Mouse (Mus musculus) C2C12 (cell line): Measurements from ENCODE around the gene Paox. TPM values are rescaled to one million over a fixed set of nuclear protein-coding genes. Genes with fewer than 3 reads are reported as not detected.

Experiments used
- H3K27me3 ChIP-seq: one replicate; pipeline ENCODE4 v1.6.1; 2011; ENCODE audit not compliant: control insufficient read depth, insufficient read depth, insufficient read length
- H3K36me3 ChIP-seq: one replicate; pipeline ENCODE4 v1.6.1; 2011; ENCODE audit not compliant: control insufficient read depth, insufficient read depth
- H3K4me3 ChIP-seq: one replicate; pipeline ENCODE4 v1.5.1; 2011; ENCODE audit warnings: mild to moderate bottlenecking, control low read depth; ENCODE audit not compliant: poor library complexity, insufficient read depth, severe bottlenecking
- H3K79me2 ChIP-seq: one replicate; pipeline ENCODE4 v1.6.1; 2011; ENCODE audit not compliant: control insufficient read depth, insufficient read depth
- H3K79me3 ChIP-seq: one replicate; pipeline ENCODE4 v1.6.1; 2011; ENCODE audit warnings: low read depth, control low read depth
- H3ac ChIP-seq: one replicate; pipeline ENCODE3; 2011; ENCODE audit warnings: low read depth; ENCODE audit not compliant: control insufficient read depth, insufficient read length
- CEBPB ChIP-seq: IDR thresholded peaks from one replicate; pipeline ENCODE4 v1.6.1; 2011; ENCODE audit warnings: low read depth, mild to moderate bottlenecking, control low read depth, moderate library complexity
- CTCF ChIP-seq: IDR thresholded peaks from one replicate; pipeline ENCODE4 v1.5.1; 2011; ENCODE audit not compliant: control insufficient read depth, insufficient read depth, insufficient read length
- FOSL1 ChIP-seq: IDR thresholded peaks from one replicate; pipeline ENCODE4 v1.8.0; 2011; ENCODE audit warnings: mild to moderate bottlenecking, low read length; ENCODE audit not compliant: poor library complexity, insufficient read depth, severe bottlenecking
- MAX ChIP-seq: IDR thresholded peaks from one replicate; pipeline ENCODE4 v1.6.1; 2011; ENCODE audit warnings: mild to moderate bottlenecking, control low read depth
- MYOD1 ChIP-seq: IDR thresholded peaks from one replicate; pipeline ENCODE4 v1.6.1; 2011; ENCODE audit warnings: low read depth; ENCODE audit not compliant: control insufficient read depth, insufficient read length
- MYOG ChIP-seq: IDR thresholded peaks from one replicate; pipeline ENCODE4 v1.6.1; 2011; ENCODE audit not compliant: control insufficient read depth, insufficient read length; ENCODE audit errors: extremely low read depth
- USF1 ChIP-seq: IDR thresholded peaks from one replicate; pipeline ENCODE4 v1.6.1; 2011; ENCODE audit warnings: low read depth, mild to moderate bottlenecking, control low read depth, moderate library complexity
- polyA plus RNA-seq: library from polyadenylated mRNA; unstranded; fragments of >200 nt; fragmentation: generic; extraction: Trizol; gene quantifications from one replicate; pipeline ENCODE4 v1.2.1, GENCODE M21; 2012; ENCODE audit warnings: missing spikeins

Gene Paox
- polyA plus RNA-seq, 1 experiment, result 10.1 TPM

GRCm38 (mm10) chr7:140135106-140135770, 19.6 kb downstream of the Paox start:
- TF ChIP-seq CTCF (no peak), CEBPB (no peak), MAX (no peak), MYOG (no peak), USF1 (no peak), FOSL1 (no peak), MYOD1 (no peak)
- Histone ChIP-seq H3ac (no peak overlapping the region), H3K4me3 (no peak overlapping the region), H3K79me2 (no peaks in the 10 kb centered on the region), H3K36me3 (no peaks in the 10 kb centered on the region), H3K79me3 (no peaks in the 10 kb centered on the region), H3K27me3 (no peaks in the 10 kb centered on the region)

DNA sequence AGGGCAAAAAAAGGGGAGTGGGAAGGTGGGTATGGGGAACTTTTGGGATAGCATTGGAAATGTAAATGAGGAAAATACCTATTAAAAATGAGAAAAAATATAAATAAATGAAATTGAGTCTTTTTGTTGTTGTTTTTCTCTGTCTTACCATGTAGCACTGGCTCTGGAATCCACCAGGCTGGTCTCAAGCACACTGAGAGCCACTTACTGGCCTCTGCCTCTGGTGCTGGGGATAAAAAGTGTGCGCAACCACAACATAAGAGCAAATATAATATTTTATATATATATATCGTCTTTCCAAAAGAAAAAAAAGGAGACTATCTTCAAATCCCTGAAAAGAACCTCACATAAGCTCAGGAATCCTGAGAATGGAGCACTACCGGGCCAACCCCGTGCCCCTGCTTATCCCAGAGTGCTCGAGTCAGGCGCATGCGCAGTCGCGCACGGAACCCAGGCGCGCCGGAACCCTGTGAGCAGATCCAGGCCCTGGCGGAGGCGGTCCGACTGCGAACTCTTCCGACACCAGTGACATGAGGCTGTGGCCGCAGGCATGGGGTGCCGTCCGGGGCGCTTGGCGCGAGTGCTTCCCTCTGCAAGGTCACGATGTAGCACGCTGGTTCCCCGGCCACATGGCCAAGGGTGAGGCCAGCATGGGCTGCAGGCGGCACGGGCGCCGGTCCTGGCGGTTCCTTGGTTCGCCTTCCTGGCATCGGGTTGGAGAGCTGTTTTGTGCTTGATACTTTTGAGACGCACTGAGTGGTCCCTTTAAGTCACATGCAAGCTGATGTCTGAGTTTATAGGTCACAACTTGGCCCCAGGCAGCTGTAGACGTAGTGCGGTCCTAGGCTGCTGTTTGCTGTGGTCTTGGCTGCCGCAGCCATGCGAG, 21.8 kb downstream of the Paox start, which contains the start of gene Mtg1:
Gene Mtg1 (plus strand): TSS at position 430 of the 886 bp plus-strand sequence.
- H3K36me3 ChIP-seq, result no peaks in the 10 kb centered on the region
- TF ChIP-seq USF1, result peak; percentile 12
- TF ChIP-seq CTCF, result no peak
- peak; percentile 92 for TF ChIP-seq MAX
- TF ChIP-seq MYOG, result no peak
- peak within 1 kb of the TSS; percentile 52 for H3K4me3 ChIP-seq
- H3K27me3 ChIP-seq, result no peaks in the 10 kb centered on the region
- H3K79me2 ChIP-seq, result no peaks in the 10 kb centered on the region
- no peaks in the 10 kb centered on the region for H3K79me3 ChIP-seq
- peak within 1 kb of the TSS; percentile 95 for H3ac ChIP-seq

DNA sequence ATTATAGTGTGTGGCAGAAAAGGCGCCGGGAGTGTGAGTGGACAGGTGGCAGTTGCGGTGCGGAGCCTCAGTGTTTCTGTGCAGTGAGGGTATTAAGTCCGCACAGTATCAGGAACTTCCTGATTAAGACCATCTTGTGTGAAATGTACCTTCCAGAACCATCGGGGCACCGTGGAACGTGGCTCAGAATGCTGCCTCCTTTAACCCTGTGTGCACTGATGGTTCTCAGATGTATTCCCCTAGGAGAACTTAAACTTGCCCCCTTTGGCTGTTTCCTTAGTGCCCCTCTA, 22.4 kb downstream of the Paox start:
- TF ChIP-seq MYOD1 (no peak), MYOG (no peak), CTCF (no peak), FOSL1 (no peak), CEBPB (no peak), MAX (no peak)
- Histone ChIP-seq H3K4me3 (peak overlapping the region; percentile 52), H3K79me3 (no peaks in the 10 kb centered on the region), H3K79me2 (no peaks in the 10 kb centered on the region), H3ac (peak overlapping the region; percentile 95), H3K36me3 (no peaks in the 10 kb centered on the region), H3K27me3 (no peaks in the 10 kb centered on the region)

GRCm38 (mm10) chr7:140141350-140141749, 25.8 kb downstream of the Paox start:
- no peak overlapping the region for H3ac ChIP-seq
- TF ChIP-seq CTCF, result peak; percentile 39
- TF ChIP-seq MYOG, result no peak
- no peaks in the 10 kb centered on the region for H3K79me2 ChIP-seq

DNA sequence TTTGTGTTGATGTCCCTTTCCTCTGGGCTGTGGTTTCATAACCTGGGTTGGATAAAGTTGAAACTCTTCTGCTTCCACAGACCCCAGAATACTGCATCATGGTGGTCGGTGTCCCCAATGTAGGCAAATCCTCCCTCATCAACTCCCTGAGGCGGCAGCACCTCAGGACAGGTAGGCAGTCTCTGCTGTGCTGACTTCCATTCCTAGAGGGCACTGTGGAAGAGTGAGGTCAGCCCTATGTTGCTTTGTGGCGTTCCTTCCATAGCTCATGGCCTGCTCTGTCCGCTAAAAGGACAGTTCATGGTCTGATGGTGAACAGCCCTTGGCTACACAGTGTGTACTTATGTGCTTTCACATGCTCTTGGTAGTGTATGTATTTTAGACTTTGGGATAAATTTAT, 29.0 kb downstream of the Paox start:
- Histone ChIP-seq H3K79me3 (no peaks in the 10 kb centered on the region), H3K79me2 (no peaks in the 10 kb centered on the region), H3K4me3 (no peak overlapping the region), H3K27me3 (no peaks in the 10 kb centered on the region), H3K36me3 (peaks cover 3% of the 10 kb centered on the region), H3ac (no peak overlapping the region)
- TF ChIP-seq USF1, result no peak
- no peak for TF ChIP-seq MYOD1
- TF ChIP-seq CTCF, result no peak
- TF ChIP-seq CEBPB, result no peak
- no peak for TF ChIP-seq MYOG
- TF ChIP-seq MAX, result no peak
- TF ChIP-seq FOSL1, result no peak

More at GRCm38 (mm10) chr7:140141350-140141749, 25.8 kb downstream of the Paox start:
- H3K36me3 ChIP-seq, result no peaks in the 10 kb centered on the region
- no peaks in the 10 kb centered on the region for H3K79me3 ChIP-seq
- no peaks in the 10 kb centered on the region for H3K27me3 ChIP-seq
- no peak overlapping the region for H3K4me3 ChIP-seq

GRCm38 (mm10) chr7:140153383-140153782, 37.8 kb downstream of the Paox start:
- no peak overlapping the region for H3K4me3 ChIP-seq
- H3K36me3 ChIP-seq, result no peaks in the 10 kb centered on the region
- TF ChIP-seq CTCF, result no peak
- TF ChIP-seq MYOG, result no peak
- TF ChIP-seq FOSL1, result no peak
- no peaks in the 10 kb centered on the region for H3K79me3 ChIP-seq
- no peaks in the 10 kb centered on the region for H3K27me3 ChIP-seq
- H3K79me2 ChIP-seq, result no peaks in the 10 kb centered on the region
- no peak overlapping the region for H3ac ChIP-seq
